Mouse (Mus musculus) hindbrain, postnatal 0 days (tissue): ENCODE results near the gene Smok3c. TPM values are rescaled to one million over a fixed set of nuclear protein-coding genes. Genes with fewer than 3 reads are reported as not detected.
"Not testable (repeated sequence)": the region's sequence is repeated elsewhere in the genome, so short reads cannot be mapped to it uniquely, and the experiment has no call there.

ENCODE experiments used
- ATAC-seq: fragments of 200-750 bp; cut with Nextera tagmentation; 2 replicates; pipeline ENCODE4 v1.8.0; 2017; ENCODE audit warnings: mild to moderate bottlenecking, moderate TSS enrichment, moderate library complexity
- DNase-seq: peaks from one replicate; pipeline ENCODE4 v3.0.0-alpha.2; 2015; ENCODE audit warnings: low spot score
- H3K27ac ChIP-seq: fragments of 300-500 bp; sonication (generic); 2 replicates; pipeline ENCODE4 v1.5.1; 2014; ENCODE audit warnings: mild to moderate bottlenecking
- H3K27me3 ChIP-seq: fragments of 300-500 bp; sonication (generic); 2 replicates; pipeline ENCODE4 v1.6.1; 2014; ENCODE audit warnings: low read length, mixed read lengths; ENCODE audit not compliant: insufficient read depth
- H3K36me3 ChIP-seq: fragments of 300-500 bp; sonication (generic); 2 replicates; pipeline ENCODE4 v1.6.1; 2014; ENCODE audit warnings: low read length, mixed read lengths; ENCODE audit not compliant: insufficient read depth
- H3K4me1 ChIP-seq: fragments of 300-500 bp; sonication (generic); 2 replicates; pipeline ENCODE4 v1.6.1; 2014; ENCODE audit warnings: antibody characterized with exemption, low read length, mixed read lengths; ENCODE audit not compliant: insufficient read depth
- H3K4me2 ChIP-seq: fragments of 300-500 bp; sonication (generic); 2 replicates; pipeline ENCODE4 v1.6.1; 2014; ENCODE audit warnings: low read depth, mild to moderate bottlenecking, low read length, moderate library complexity, mixed read lengths
- H3K4me3 ChIP-seq: fragments of 300-500 bp; sonication (generic); 2 replicates; pipeline ENCODE4 v1.5.1; 2014; ENCODE audit warnings: low read length
- H3K9ac ChIP-seq: fragments of 300-500 bp; sonication (generic); replicated peaks from 2 replicates; pipeline ENCODE4 v1.6.1; 2014; ENCODE audit warnings: mild to moderate bottlenecking, low read length, moderate library complexity, mixed read lengths
- H3K9me3 ChIP-seq: fragments of 300-500 bp; sonication (generic); 2 replicates; pipeline ENCODE4 v1.6.1; 2016; ENCODE audit warnings: low read length, mixed read lengths
- CTCF ChIP-seq: IDR thresholded peaks from 2 replicates; pipeline ENCODE4 v1.5.1; 2016; ENCODE audit warnings: antibody characterized with exemption, control low read depth, low read depth
- WGBS: fragments of 180-500 bp; shearing (Covaris S2); extraction: QIAGEN DNeasy Blood & Tissue Kit; methylation state at CpG from one replicate; pipeline ENCODE4 v1.1.7; 2014; 5-methylcytosine and 5-hydroxymethylcytosine counted together
- polyA plus RNA-seq: library from polyadenylated mRNA; unstranded; fragments of >200 nt; fragmentation: Nextera tagmentation; extraction: Ambion mirVana; gene quantifications from 2 replicates; pipeline ENCODE4 v1.2.1, GENCODE M21; 2015
- total RNA-seq: library from RNA; depleted of rRNA; stranded (reverse); fragments of >200 nt; gene quantifications from 2 replicates; pipeline ENCODE4 v1.2.3, GENCODE M21; 2014; rRNA removed

Gene Smok3c
- total RNA-seq, result not detected in 2 replicates
- not detected in 2 replicates for polyA plus RNA-seq

DNA sequence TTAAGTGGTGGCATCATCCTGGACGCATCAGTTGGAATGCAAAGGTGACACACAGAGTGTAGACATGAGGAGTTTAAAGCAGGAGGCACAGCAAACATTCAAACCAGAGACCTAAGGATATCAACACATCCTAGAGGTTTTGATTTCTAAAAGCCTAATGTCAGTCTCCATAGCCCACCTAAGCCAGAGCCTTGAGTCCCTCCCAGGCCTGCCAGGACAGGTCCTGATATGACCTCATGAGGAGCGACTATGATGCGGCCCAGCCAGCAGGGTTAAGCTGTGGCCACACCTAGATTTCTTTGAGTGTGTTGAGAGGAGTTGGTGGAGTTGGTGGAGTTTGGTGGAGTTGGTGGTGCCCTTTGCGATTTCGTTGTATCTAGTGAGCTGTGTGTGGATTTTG lies at the start of gene Smok3c:
TSS of gene Smok3c (plus strand) at position 301 of the 400 bp plus-strand sequence.
- H3K4me3 ChIP-seq, DNase-seq, H3K9ac ChIP-seq, H3K36me3 ChIP-seq, H3K4me1 ChIP-seq, H3K27me3 ChIP-seq, H3K27ac ChIP-seq, ATAC-seq, H3K9me3 ChIP-seq, H3K4me2 ChIP-seq: not testable (repeated sequence)
- no CpG with 5 or more reads among the region's 5 CpGs for WGBS

DNA sequence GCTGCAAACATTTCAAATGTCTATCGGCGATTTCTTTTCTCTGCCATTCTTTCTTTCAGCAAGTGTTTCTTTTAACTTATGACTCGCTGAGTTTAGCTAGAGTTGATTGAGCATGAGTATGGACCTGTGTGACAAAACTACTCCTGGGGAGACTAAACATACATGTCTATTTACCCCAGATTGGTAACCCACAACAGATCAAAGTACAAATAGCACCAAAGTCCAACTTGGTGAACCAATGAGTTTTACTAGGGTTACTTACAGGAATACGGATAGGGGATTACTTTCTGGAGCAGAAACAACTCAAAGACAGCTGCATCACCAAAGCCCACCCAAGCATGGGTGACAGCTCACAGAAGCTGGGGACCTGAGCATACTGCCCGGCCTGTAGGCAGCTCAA lies 43.6 kb upstream of the Smok3c start:
- Histone ChIP-seq H3K27ac (no peak overlapping the region), H3K4me1 (no peaks in the 10 kb centered on the region), H3K4me3 (no peak overlapping the region), H3K9ac (no peak overlapping the region), H3K36me3 (no peaks in the 10 kb centered on the region), H3K27me3 (no peaks in the 10 kb centered on the region), H3K4me2 (no peak overlapping the region), H3K9me3 (no peaks in the 10 kb centered on the region)
- DNase-seq (no peak), ATAC-seq (no peak)
- no peak for TF ChIP-seq CTCF
- WGBS, result 93% methylated on average over 5 of the region's 5 CpGs

- ATAC-seq (no peak), DNase-seq (no peak)
- Histone ChIP-seq H3K9me3 (no peaks in the 10 kb centered on the region), H3K27me3 (no peaks in the 10 kb centered on the region), H3K4me1 (no peaks in the 10 kb centered on the region), H3K4me2 (no peak overlapping the region), H3K27ac (no peak overlapping the region), H3K36me3 (no peaks in the 10 kb centered on the region), H3K9ac (no peak overlapping the region), H3K4me3 (no peak overlapping the region)
- TF ChIP-seq CTCF, result no peak
- 91% methylated on average over 5 of the region's 5 CpGs for WGBS
These were observed 40.6 kb upstream of the Smok3c start for GRCm38 (mm10) chr5:138012382-138012781.

GRCm38 (mm10) chr5:138016530-138016929 lies 36.5 kb upstream of the Smok3c start:
- Histone ChIP-seq H3K27ac (no peak overlapping the region), H3K4me1 (no peaks in the 10 kb centered on the region), H3K4me3 (no peak overlapping the region), H3K36me3 (no peaks in the 10 kb centered on the region), H3K4me2 (no peak overlapping the region), H3K9ac (no peak overlapping the region), H3K9me3 (no peaks in the 10 kb centered on the region), H3K27me3 (no peaks in the 10 kb centered on the region)
- no peak for TF ChIP-seq CTCF
- DNase-seq (no peak), ATAC-seq (no peak)
- WGBS, result 91% methylated on average over 2 of the region's 2 CpGs

GRCm38 (mm10) chr5:138016997-138017396 lies 36.0 kb upstream of the Smok3c start:
- Histone ChIP-seq H3K9ac (no peak overlapping the region), H3K36me3 (no peaks in the 10 kb centered on the region), H3K4me2 (no peak overlapping the region), H3K9me3 (no peaks in the 10 kb centered on the region), H3K4me1 (no peaks in the 10 kb centered on the region), H3K27me3 (no peaks in the 10 kb centered on the region), H3K27ac (no peak overlapping the region), H3K4me3 (no peak overlapping the region)
- TF ChIP-seq CTCF, result no peak
- no peak for ATAC-seq
- DNase-seq, result no peak

GRCm38 (mm10) chr5:138019577-138019976 lies 33.4 kb upstream of the Smok3c start:
- not testable (repeated sequence) for H3K9ac ChIP-seq

DNA sequence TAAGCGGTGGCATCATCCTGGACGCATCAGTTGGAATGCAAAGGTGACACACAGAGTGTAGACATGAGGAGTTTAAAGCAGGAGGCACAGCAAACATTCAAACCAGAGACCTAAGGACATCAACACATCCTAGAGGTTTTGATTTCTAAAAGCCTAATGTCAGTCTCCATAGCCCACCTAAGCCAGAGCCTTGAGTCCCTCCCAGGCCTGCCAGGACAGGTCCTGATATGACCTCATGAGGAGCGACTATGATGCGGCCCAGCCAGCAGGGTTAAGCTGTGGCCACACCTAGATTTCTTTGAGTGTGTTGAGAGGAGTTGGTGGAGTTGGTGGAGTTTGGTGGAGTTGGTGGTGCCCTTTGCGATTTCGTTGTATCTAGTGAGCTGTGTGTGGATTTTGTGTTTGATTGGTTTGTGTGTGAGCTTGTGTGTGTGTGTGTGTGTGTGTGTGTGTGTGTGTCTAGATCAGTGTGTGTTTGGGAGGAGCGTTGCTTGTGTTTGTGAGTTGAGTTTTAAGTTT lies 32.0 kb upstream of the Smok3c start, which contains the start of the genes Smok3a and Smok3b:
TSS of gene Smok3a (plus strand) at position 301 of the 519 bp plus-strand sequence.
TSS of gene Smok3b (plus strand) at position 469 of the 519 bp plus-strand sequence.
- H3K36me3 ChIP-seq, H3K27me3 ChIP-seq, H3K27ac ChIP-seq, H3K4me2 ChIP-seq, ATAC-seq, H3K4me3 ChIP-seq, H3K4me1 ChIP-seq, H3K9me3 ChIP-seq, DNase-seq, H3K9ac ChIP-seq: not testable (repeated sequence)
- WGBS, result 91% methylated on average over 3 of the region's 7 CpGs

More at GRCm38 (mm10) chr5:138019577-138019976, 33.4 kb upstream of the Smok3c start:
- not testable (repeated sequence) for H3K4me1 ChIP-seq, ATAC-seq, H3K4me2 ChIP-seq, H3K9me3 ChIP-seq, DNase-seq, H3K36me3 ChIP-seq, H3K27ac ChIP-seq, H3K27me3 ChIP-seq, H3K4me3 ChIP-seq
- 84% methylated on average over 3 of the region's 4 CpGs for WGBS
